Mouse (Mus musculus) midbrain, embryonic 14.5 days (tissue): Measurements from ENCODE around the gene Gm10401. TPM values are rescaled to one million over a fixed set of nuclear protein-coding genes. Genes with fewer than 3 reads are reported as not detected.
A peak's percentile ranks its signal among the peaks of the same experiment; 100 is the strongest.

Source experiments
- ATAC-seq: fragments of 200-750 bp; cut with Nextera tagmentation; 2 replicates; pipeline ENCODE4 v1.8.0; 2017; ENCODE audit warnings: moderate number of reproducible peaks, moderate library complexity; ENCODE audit not compliant: low FRiP score, low TSS enrichment
- DNase-seq: peaks from one replicate; pipeline ENCODE4 v3.0.0-alpha.2; 2015
- H3K27ac ChIP-seq: fragments of 300-500 bp; sonication (generic); replicated peaks from 2 replicates; pipeline ENCODE4 v1.5.1; 2014; ENCODE audit warnings: mild to moderate bottlenecking, low read depth, low read length, moderate library complexity
- H3K27me3 ChIP-seq: fragments of 300-500 bp; sonication (generic); 2 replicates; pipeline ENCODE4 v1.6.1; 2014; ENCODE audit warnings: low read length, control low read depth, mixed read lengths; ENCODE audit not compliant: control insufficient read depth, insufficient read depth
- H3K36me3 ChIP-seq: fragments of 300-500 bp; sonication (generic); 2 replicates; pipeline ENCODE4 v1.6.1; 2014; ENCODE audit warnings: low read length, control low read depth; ENCODE audit not compliant: control insufficient read depth, insufficient read depth
- H3K4me1 ChIP-seq: fragments of 300-500 bp; sonication (generic); 2 replicates; pipeline ENCODE4 v1.6.1; 2014; ENCODE audit warnings: mild to moderate bottlenecking, antibody characterized with exemption, low read length, control low read depth; ENCODE audit not compliant: control insufficient read depth, insufficient read depth
- H3K4me2 ChIP-seq: fragments of 300-500 bp; sonication (generic); 2 replicates; pipeline ENCODE4 v1.6.1; 2014; ENCODE audit warnings: mild to moderate bottlenecking, low read length, moderate library complexity
- H3K4me3 ChIP-seq: fragments of 300-500 bp; sonication (generic); replicated peaks from 2 replicates; pipeline ENCODE4 v1.5.1; 2014; ENCODE audit warnings: low read depth, low read length
- H3K9ac ChIP-seq: fragments of 300-500 bp; sonication (generic); replicated peaks from 2 replicates; pipeline ENCODE4 v1.6.1; 2014; ENCODE audit warnings: mild to moderate bottlenecking, low read length, moderate library complexity
- H3K9me3 ChIP-seq: fragments of 300-500 bp; sonication (generic); 2 replicates; pipeline ENCODE4 v1.6.1; 2016; ENCODE audit warnings: low read length, control low read depth, mixed read lengths; ENCODE audit not compliant: control insufficient read depth
- WGBS: fragments of 180-500 bp; shearing (Covaris S2); extraction: QIAGEN DNeasy Blood & Tissue Kit; methylation state at CpG from one replicate; pipeline ENCODE4 v1.1.7; 2014; 5-methylcytosine and 5-hydroxymethylcytosine counted together
- polyA plus RNA-seq: library from polyadenylated mRNA; unstranded; fragments of >200 nt; fragmentation: Nextera tagmentation; extraction: Ambion mirVana; gene quantifications from 2 replicates; pipeline ENCODE4 v1.2.1, GENCODE M21; 2014

Gene Gm10401
- polyA plus RNA-seq, 1 experiment from 2014 or later: 59.4 TPM

- WGBS: 96% methylated on average over 4 of the region's 4 CpGs
- Histone ChIP-seq H3K9me3 (no peaks in the 10 kb centered on the region), H3K36me3 (no peaks in the 10 kb centered on the region), H3K4me1 (peaks cover 7% of the 10 kb centered on the region; the same call in 1 of the 2 replicates), H3K4me3 (no peak overlapping the region), H3K4me2 (no peak overlapping the region), H3K9ac (no peak overlapping the region), H3K27ac (no peak overlapping the region), H3K27me3 (no peaks in the 10 kb centered on the region)
- no peak for ATAC-seq
- no peak for DNase-seq
These were observed 40.9 kb downstream of the Gm10401 start for GRCm38 (mm10) chr5:115057153-115057552.

DNA sequence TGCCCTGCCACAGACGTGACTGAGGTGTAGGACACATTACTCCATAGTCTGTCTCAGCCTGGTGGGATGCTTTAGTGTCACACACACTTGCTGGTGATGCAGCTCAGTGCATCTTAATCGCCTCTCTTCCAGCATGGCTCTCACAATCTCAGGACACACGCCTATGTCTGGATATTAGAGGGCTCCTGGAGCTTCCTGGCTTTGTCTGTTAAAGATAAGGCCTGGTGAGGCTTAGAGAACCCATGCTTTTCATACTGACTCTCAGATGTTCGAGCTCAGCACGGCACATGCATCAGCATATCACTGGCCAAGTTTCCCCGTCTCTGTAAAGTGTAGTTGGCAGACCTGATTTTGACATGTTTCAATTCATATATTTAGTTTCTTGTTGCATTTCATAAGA is 42.7 kb downstream of the Gm10401 start:
- H3K27ac ChIP-seq: no peak overlapping the region
- no peaks in the 10 kb centered on the region for H3K27me3 ChIP-seq
- H3K9me3 ChIP-seq: no peaks in the 10 kb centered on the region
- peaks cover 9% of the 10 kb centered on the region; the same call in 1 of the 2 replicates for H3K4me1 ChIP-seq
- no peak overlapping the region for H3K4me2 ChIP-seq
- no peak overlapping the region for H3K4me3 ChIP-seq
- no peak for ATAC-seq
- no peak for DNase-seq
- no peak overlapping the region for H3K9ac ChIP-seq
- no peaks in the 10 kb centered on the region for H3K36me3 ChIP-seq
- 82% methylated on average over 6 of the region's 6 CpGs for WGBS

DNA sequence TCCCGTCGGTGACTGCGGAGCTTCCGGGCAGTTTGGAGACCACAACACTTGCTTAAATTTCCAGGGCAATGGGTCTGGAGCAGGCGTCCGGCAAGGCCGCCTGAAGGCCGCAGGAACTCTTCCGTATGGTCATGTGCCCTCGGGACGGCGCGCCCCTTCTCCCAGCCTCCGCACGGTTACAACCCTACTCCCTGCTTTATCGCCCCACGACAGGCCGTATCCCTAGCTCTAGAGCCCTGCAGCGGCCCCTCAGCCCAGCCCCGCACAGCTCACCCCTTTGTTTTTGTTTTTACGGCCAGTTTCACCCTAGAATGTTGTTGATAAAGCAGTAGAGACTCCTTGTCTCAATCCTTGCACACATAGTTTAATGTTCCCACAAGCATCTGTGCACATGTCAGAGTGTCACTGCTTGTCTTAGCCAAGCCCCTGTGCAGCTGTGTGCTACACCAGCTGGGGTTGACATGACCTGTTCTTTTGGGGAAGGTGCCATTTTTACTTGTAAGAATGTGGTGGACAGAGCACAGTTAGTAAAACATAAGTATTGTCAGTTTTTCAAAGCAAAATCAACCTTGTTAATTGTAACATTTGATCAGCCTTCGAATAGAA is 44.2 kb downstream of the Gm10401 start:
- 92% methylated on average over 22 of the region's 22 CpGs for WGBS
- no peak for DNase-seq
- no peak overlapping the region for H3K27ac ChIP-seq
- ATAC-seq: no peak
- no peaks in the 10 kb centered on the region for H3K36me3 ChIP-seq
- no peak overlapping the region for H3K9ac ChIP-seq
- peaks cover 9% of the 10 kb centered on the region; the same call in 1 of the 2 replicates for H3K4me1 ChIP-seq
- H3K4me2 ChIP-seq: no peak overlapping the region
- no peaks in the 10 kb centered on the region for H3K9me3 ChIP-seq
- no peaks in the 10 kb centered on the region for H3K27me3 ChIP-seq
- no peak overlapping the region for H3K4me3 ChIP-seq

DNA sequence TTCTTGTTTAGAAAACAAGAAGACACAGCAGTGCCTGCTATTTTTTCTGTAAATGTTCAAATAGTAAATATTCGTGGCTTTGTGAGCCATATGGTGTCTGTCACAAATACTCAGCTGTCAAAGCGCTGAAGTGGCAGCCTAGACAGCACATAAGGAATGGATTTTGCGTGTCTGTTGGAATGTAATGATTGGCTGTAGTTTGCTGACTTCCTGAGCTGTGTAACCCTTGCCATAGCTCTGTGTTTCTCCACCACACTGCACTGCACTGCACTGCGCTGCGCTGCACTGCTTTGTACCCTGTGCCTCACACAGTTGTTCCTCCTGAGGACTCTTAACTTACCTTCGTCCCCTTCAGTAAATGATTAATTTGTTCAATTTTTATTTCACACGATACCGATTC is 45.5 kb downstream of the Gm10401 start:
- 88% methylated on average over 8 of the region's 8 CpGs for WGBS
- peak; percentile 11 for DNase-seq
- H3K27ac ChIP-seq: no peak overlapping the region

DNA sequence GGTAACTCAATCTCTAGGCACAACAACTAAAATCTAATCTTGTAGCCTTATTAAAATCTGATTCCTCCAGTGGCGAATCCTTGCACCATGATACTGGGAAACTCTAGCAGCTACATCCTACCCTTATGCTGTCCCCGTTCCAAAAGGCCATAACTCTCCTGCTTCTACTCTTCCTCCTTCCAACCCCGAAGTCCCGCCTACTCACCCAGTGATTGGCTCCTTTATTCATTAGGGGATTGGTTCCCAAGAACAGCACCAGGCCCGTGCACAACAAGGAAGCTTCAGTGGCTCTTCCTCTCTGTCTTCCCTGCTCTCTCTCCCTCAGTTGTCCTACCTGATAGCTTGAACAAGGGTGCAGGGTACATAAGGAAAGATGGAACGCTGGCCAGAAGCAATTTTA is 47.3 kb downstream of the Gm10401 start:
- no peaks in the 10 kb centered on the region for H3K36me3 ChIP-seq

More for the DNA sequence above, 45.5 kb downstream of the Gm10401 start:
- ATAC-seq: no peak
- Histone ChIP-seq H3K27me3 (no peaks in the 10 kb centered on the region), H3K9me3 (no peaks in the 10 kb centered on the region), H3K4me1 (peaks cover 9% of the 10 kb centered on the region; the same call in 1 of the 2 replicates), H3K4me2 (no peak overlapping the region), H3K36me3 (no peaks in the 10 kb centered on the region), H3K4me3 (no peak overlapping the region), H3K9ac (no peak overlapping the region)

GRCm38 (mm10) chr5:115049692-115050091 is 48.4 kb downstream of the Gm10401 start:
- no peak overlapping the region for H3K4me3 ChIP-seq
- no peaks in the 10 kb centered on the region for H3K36me3 ChIP-seq
- ATAC-seq: no peak
- 93% methylated on average over 6 of the region's 6 CpGs for WGBS
- no peaks in the 10 kb centered on the region for H3K27me3 ChIP-seq
- H3K4me1 ChIP-seq: peaks cover 9% of the 10 kb centered on the region; the same call in 1 of the 2 replicates
- no peak for DNase-seq
- no peak overlapping the region for H3K9ac ChIP-seq
- H3K4me2 ChIP-seq: no peak overlapping the region
- H3K27ac ChIP-seq: no peak overlapping the region
- H3K9me3 ChIP-seq: no peaks in the 10 kb centered on the region

More for the DNA sequence above, 47.3 kb downstream of the Gm10401 start:
- ATAC-seq (no peak), DNase-seq (no peak)
- Histone ChIP-seq H3K4me3 (no peak overlapping the region), H3K4me2 (no peak overlapping the region), H3K9ac (no peak overlapping the region), H3K9me3 (no peaks in the 10 kb centered on the region), H3K4me1 (peaks cover 9% of the 10 kb centered on the region; the same call in 1 of the 2 replicates), H3K27me3 (no peaks in the 10 kb centered on the region), H3K27ac (no peak overlapping the region)
- WGBS: 93% methylated on average over 6 of the region's 6 CpGs

Other genes starting within 250 kb of the Gm10401 start
- gene 4930519G04Rik, start 244.6 kb downstream of the Gm10401 start, polyA plus RNA-seq: not detected in 2 replicates
- 3.4 and 3.5 TPM in 2 replicates for gene Gm9936, start 239.6 kb downstream of the Gm10401 start, polyA plus RNA-seq
- gene Oasl2, start 201.4 kb downstream of the Gm10401 start, polyA plus RNA-seq: 2.5 and 7.9 TPM in 2 replicates
- gene Oasl1, start 175.1 kb downstream of the Gm10401 start, polyA plus RNA-seq: 2.0 TPM in 1 of 2 replicates, not detected in the other
- gene 2210016L21Rik, start 156.1 kb downstream of the Gm10401 start, polyA plus RNA-seq: 92.1 and 113 TPM in 2 replicates
- not detected in 2 replicates for gene Hnf1a, start 127.2 kb downstream of the Gm10401 start, polyA plus RNA-seq
- 33.1 and 35.5 TPM in 2 replicates for gene Sppl3, start 87.2 kb downstream of the Gm10401 start, polyA plus RNA-seq
- 13.8 and 14.6 TPM in 2 replicates for gene Acads, start 21.1 kb upstream of the Gm10401 start, polyA plus RNA-seq
- 29.1 and 37.2 TPM in 2 replicates for gene Unc119b, start 36.7 kb upstream of the Gm10401 start, polyA plus RNA-seq
- gene Mlec, start 59.9 kb upstream of the Gm10401 start, polyA plus RNA-seq: 14.6 and 18.6 TPM in 2 replicates
- 6.6 and 6.9 TPM in 2 replicates for gene Cabp1, start 96.1 kb upstream of the Gm10401 start, polyA plus RNA-seq
- 95.6 and 106 TPM in 2 replicates for gene Pop5, start 137.5 kb upstream of the Gm10401 start, polyA plus RNA-seq
- gene Rnf10, start 174.6 kb upstream of the Gm10401 start, polyA plus RNA-seq: 96.5 and 122 TPM in 2 replicates
- 49.6 and 50.0 TPM in 2 replicates for gene Coq5, start 181.4 kb upstream of the Gm10401 start, polyA plus RNA-seq
- 1,201 and 1,312 TPM in 2 replicates for gene Dynll1, start 202.7 kb upstream of the Gm10401 start, polyA plus RNA-seq
- gene Srsf9, start 228.9 kb upstream of the Gm10401 start, polyA plus RNA-seq: 132 and 150 TPM in 2 replicates
- gene Gatc, start 242.9 kb upstream of the Gm10401 start, polyA plus RNA-seq: 38.2 and 43.4 TPM in 2 replicates
- 48.4 and 50.1 TPM in 2 replicates for gene Triap1, start 242.9 kb upstream of the Gm10401 start, polyA plus RNA-seq